8 mouse cellular contexts compared by ENCODE assay signal in the genomic region with DNA sequence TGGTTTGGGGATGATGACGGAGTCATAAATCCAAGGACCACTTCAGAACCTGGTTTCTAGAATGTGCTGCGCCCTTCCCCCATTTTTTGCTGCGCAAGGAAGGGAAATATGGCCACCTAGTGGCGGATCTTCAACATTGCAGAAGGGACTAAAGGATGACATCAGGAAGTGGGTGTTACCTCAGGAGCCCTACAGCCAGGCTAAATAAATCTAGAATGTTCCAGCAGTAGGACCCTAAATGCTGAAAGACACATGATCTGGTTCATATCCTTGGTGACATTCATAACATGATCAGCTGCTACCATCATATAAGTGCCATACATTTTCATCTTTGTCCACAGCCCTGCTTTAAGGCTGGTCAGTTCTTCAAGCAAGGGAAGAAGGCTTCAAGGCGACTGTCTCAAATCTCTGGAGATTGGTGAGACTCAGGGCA. TPM values are rescaled to one million over a fixed set of nuclear protein-coding genes. Genes with fewer than 3 reads are reported as not detected.
DNase-seq lines count a peak whose midpoint lies in the region; ATAC-seq and TF ChIP-seq lines count a peak whose summit lies in the region.
"Not testable (repeated sequence)": the region's sequence is repeated elsewhere in the genome, so short reads cannot be mapped to it uniquely, and the experiment has no call there.

Gene Bhlhb9, plus strand, starts transcription at position 383 of the 433 bp plus-strand sequence.

- not testable (repeated sequence) for H3K27me3 ChIP-seq in G1E (ENCODE audit: insufficient read depth, low read length); forebrain, embryonic 14.5 days (replicated peaks; ENCODE audit: control insufficient read depth, insufficient read depth, low read length); liver, embryonic 14.5 days (ENCODE audit: control insufficient read depth, insufficient read depth, low read length); neural tube, embryonic 11.5 days (ENCODE audit: control insufficient read depth, insufficient read depth, low read length)

- H3K27ac ChIP-seq in forebrain, embryonic 14.5 days (ENCODE audit: low read depth, low read length), result peak within 1 kb of the TSS; percentile 58; the same call in 1 of the 2 replicates
- H3K27ac ChIP-seq in liver, embryonic 14.5 days, result not testable (repeated sequence)
- peak within 1 kb of the TSS; percentile 34; the same call in 1 of the 2 replicates for H3K27ac ChIP-seq in neural tube, embryonic 11.5 days (ENCODE audit: low read depth, low read length)

- not testable (repeated sequence) for H3K4me3 ChIP-seq in G1E (ENCODE audit: low read depth, low read length)
- H3K4me3 ChIP-seq in forebrain, embryonic 14.5 days (ENCODE audit: low read depth, low read length), result peak within 1 kb of the TSS; percentile 53
- peak within 1 kb of the TSS; percentile 41 for H3K4me3 ChIP-seq in liver, embryonic 14.5 days (ENCODE audit: insufficient read depth in 1 of 2, low read depth in 2 of 2, low read length in 2 of 2)
- H3K4me3 ChIP-seq in neural tube, embryonic 11.5 days (ENCODE audit: low read depth, low read length), result peak within 1 kb of the TSS; percentile 52

- peak within 1 kb of the TSS; percentile 54 for H3K4me2 ChIP-seq in forebrain, embryonic 14.5 days (ENCODE audit: low read length)
- peak within 1 kb of the TSS; percentile 53 for H3K4me2 ChIP-seq in liver, embryonic 14.5 days (ENCODE audit: low read depth)
- H3K4me2 ChIP-seq in neural tube, embryonic 11.5 days (ENCODE audit: low read depth), result peak within 1 kb of the TSS; percentile 56

- 25% methylated on average over 3 of the region's 5 CpGs for WGBS in forebrain, embryonic 14.5 days
- 9% methylated on average over 3 of the region's 5 CpGs for WGBS in liver, embryonic 14.5 days (ENCODE audit: insufficient replicate concordance)
- WGBS in neural tube, embryonic 11.5 days, result 11% methylated on average over 3 of the region's 5 CpGs

- not testable (repeated sequence) for TF ChIP-seq EP300 in liver, embryonic 14.5 days (IDR thresholded peaks at IDR 0.05; ENCODE audit: low read depth)

- not testable (repeated sequence) for H3K36me3 ChIP-seq in G1E (replicated peaks); liver, embryonic 14.5 days (replicated peaks; ENCODE audit: control insufficient read depth, insufficient read depth, low read depth); neural tube, embryonic 11.5 days (ENCODE audit: control insufficient read depth, insufficient read depth, low read length)
- peaks cover 25% of the 10 kb centered on the region for H3K36me3 ChIP-seq in forebrain, embryonic 14.5 days (ENCODE audit: control insufficient read depth, insufficient read depth, low read length)

- intact Hi-C loops in heart, postnatal 14 days (cut with DNase I), result loop anchor here (5.0 to 10.0 kb wide), 2 partner anchors 35 to 232 kb away; no protein-coding TSS in a partner anchor

- DNase-seq in G1E (ENCODE audit: low spot score), result not testable (repeated sequence)
- peak; percentile 69 for DNase-seq in cerebellum, adult 11-12 months
- peak; percentile 74 for DNase-seq in forebrain, embryonic 14.5 days (ENCODE audit: low spot score)
- peak; percentile 42 to 68 for DNase-seq in heart, postnatal 14 days
- DNase-seq in kidney, postnatal 36 days, result peak; percentile 27 to 59
- DNase-seq in liver, embryonic 14.5 days (ENCODE audit: low read depth in 3 of 3, low spot score in 3 of 3), result peak; percentile 1 to 4 (median 3)
- peak; percentile 15 for DNase-seq in neural tube, embryonic 11.5 days (ENCODE audit: low spot score)
- peak; percentile 54 for DNase-seq in testis, postnatal 10 days (ENCODE audit: low spot score)

- not testable (repeated sequence) for TF ChIP-seq CTCF in G1E (IDR thresholded peaks at IDR 0.05; ENCODE audit: low read depth, low read length)
- TF ChIP-seq CTCF in liver, embryonic 14.5 days (IDR thresholded peaks at IDR 0.05; ENCODE audit: low read depth), result peak; percentile 57

- H3K4me1 ChIP-seq in G1E (ENCODE audit: insufficient read depth, low read depth, low read length); forebrain, embryonic 14.5 days (ENCODE audit: control insufficient read depth, insufficient read depth, low read length); liver, embryonic 14.5 days (replicated peaks; ENCODE audit: control insufficient read depth in 2 of 2, insufficient read depth in 2 of 2, low read length in 1 of 2); neural tube, embryonic 11.5 days (ENCODE audit: control insufficient read depth, insufficient read depth, low read length): not testable (repeated sequence)

- ATAC-seq in G1E (ENCODE audit: extremely low read depth, insufficient number of reproducible peaks, low FRiP score, poor library complexity, severe bottlenecking), result peak; percentile 34
- ATAC-seq in forebrain, embryonic 14.5 days, result 0 out of 2 replicates have a peak, but pooled peaks have one; percentile 7
- peak; percentile 20; the same call in 1 of the 2 replicates for ATAC-seq in liver, embryonic 14.5 days (ENCODE audit: insufficient read depth)
- ATAC-seq in neural tube, embryonic 11.5 days (ENCODE audit: insufficient read depth, low FRiP score, low TSS enrichment), result 0 out of 2 replicates have a peak, but pooled peaks have one; percentile 1

- H3K9me3 ChIP-seq in G1E (replicated peaks); forebrain, embryonic 14.5 days (replicated peaks; ENCODE audit: control insufficient read depth, low read length); liver, embryonic 14.5 days (ENCODE audit: control insufficient read depth, low read length); neural tube, embryonic 11.5 days (ENCODE audit: control insufficient read depth, low read length): not testable (repeated sequence)

- peak within 1 kb of the TSS; percentile 71 for H3K9ac ChIP-seq in forebrain, embryonic 14.5 days (ENCODE audit: low read length)
- H3K9ac ChIP-seq in liver, embryonic 14.5 days (replicated peaks), result not testable (repeated sequence)
- H3K9ac ChIP-seq in neural tube, embryonic 11.5 days (ENCODE audit: low read length), result peak within 1 kb of the TSS; percentile 54

RNA-seq across cellular contexts. Expression of gene Bhlhb9, which starts in this region (rescaled TPM):
- total RNA-seq in G1E (2014; fragmentation: Nextera tagmentation), result 28.1 and 29.5 TPM in 2 replicates
- 19.9 and 22.8 TPM in 2 replicates for total RNA-seq in G1E (2017)
- 16.4 and 21.2 TPM in 2 replicates for polyA plus RNA-seq in G1E (2012)
- 88.2 and 104 TPM in 2 replicates for polyA plus RNA-seq in forebrain, embryonic 14.5 days (2014; fragmentation: Nextera tagmentation; extraction: Ambion mirVana)
- 10 to 100 TPM; 16.1 to 26.6 TPM for total RNA-seq in heart, postnatal 14 days (2021)
- polyA plus RNA-seq in liver, embryonic 14.5 days (2012; rRNA removed), result 3.1 and 5.8 TPM in 2 replicates
- 8.7 and 10.3 TPM in 2 replicates for polyA plus RNA-seq in liver, embryonic 14.5 days (2014; fragmentation: Nextera tagmentation; extraction: Ambion mirVana)
- 67.8 and 72.4 TPM in 2 replicates for polyA plus RNA-seq in neural tube, embryonic 11.5 days (2014; fragmentation: Nextera tagmentation; extraction: Ambion mirVana)
